Mouse (Mus musculus) layer of hippocampus, adult 11-12 months (tissue): ENCODE data around the gene Lmod3.
"Not testable (repeated sequence)": the region's sequence is repeated elsewhere in the genome, so short reads cannot be mapped to it uniquely, and the experiment has no call there.

Experiments
- DNase-seq: peaks from one replicate; pipeline ENCODE4 v3.0.0; 2022; ENCODE audit warnings: low spot score

Gene Lmod3

GRCm38 (mm10) chr6:97276366-97276765 lies 23.8 kb upstream of the Lmod3 start:
- DNase-seq = no peak

- no peak for DNase-seq
These were observed 23.2 kb upstream of the Lmod3 start for GRCm38 (mm10) chr6:97275760-97276159.

- no peak for DNase-seq
These were observed 21.2 kb upstream of the Lmod3 start for GRCm38 (mm10) chr6:97273777-97274176.

GRCm38 (mm10) chr6:97273058-97273710 lies 20.6 kb upstream of the Lmod3 start:
- DNase-seq = no peak

GRCm38 (mm10) chr6:97272349-97272748 lies 19.8 kb upstream of the Lmod3 start:
- no peak for DNase-seq

GRCm38 (mm10) chr6:97269596-97269995 lies 17.0 kb upstream of the Lmod3 start:
- no peak for DNase-seq

- DNase-seq = no peak
These were observed 14.6 kb upstream of the Lmod3 start for GRCm38 (mm10) chr6:97267132-97267531.

GRCm38 (mm10) chr6:97266661-97267060 lies 14.1 kb upstream of the Lmod3 start:
- DNase-seq = no peak

GRCm38 (mm10) chr6:97265705-97266104 lies 13.1 kb upstream of the Lmod3 start:
- no peak for DNase-seq

GRCm38 (mm10) chr6:97265240-97265639 lies 12.7 kb upstream of the Lmod3 start:
- DNase-seq = no peak

- not testable (repeated sequence) for DNase-seq
These were observed 11.2 kb upstream of the Lmod3 start for GRCm38 (mm10) chr6:97263750-97264149.

GRCm38 (mm10) chr6:97262229-97262628 lies 9.7 kb upstream of the Lmod3 start:
- no peak for DNase-seq

GRCm38 (mm10) chr6:97259926-97260325 lies 7.4 kb upstream of the Lmod3 start:
- not testable (repeated sequence) for DNase-seq

- no peak for DNase-seq
These were observed 5.9 kb upstream of the Lmod3 start for GRCm38 (mm10) chr6:97258489-97258888.

- DNase-seq = no peak
These were observed 473 bp downstream of the Lmod3 start for GRCm38 (mm10) chr6:97252086-97252485.

- peak; percentile 70 for DNase-seq
These were observed 1.6 kb downstream of the Lmod3 start for GRCm38 (mm10) chr6:97250966-97251365.

- no peak for DNase-seq
These were observed 7.4 kb downstream of the Lmod3 start for GRCm38 (mm10) chr6:97245200-97245599.

GRCm38 (mm10) chr6:97242522-97242921 lies 10.0 kb downstream of the Lmod3 start:
- DNase-seq = no peak

- no peak for DNase-seq
These were observed 12.5 kb downstream of the Lmod3 start for GRCm38 (mm10) chr6:97240092-97240491.

- no peak for DNase-seq
These were observed 13.2 kb downstream of the Lmod3 start for GRCm38 (mm10) chr6:97239360-97239759.

- DNase-seq = no peak
These were observed 16.5 kb downstream of the Lmod3 start for GRCm38 (mm10) chr6:97236088-97236487.

GRCm38 (mm10) chr6:97234911-97235668 lies 17.5 kb downstream of the Lmod3 start:
- no peak for DNase-seq

GRCm38 (mm10) chr6:97227067-97227847 lies 25.3 kb downstream of the Lmod3 start:
- DNase-seq = no peak
